ENCODE assay signal across 17 mouse cellular contexts in the genomic region with DNA sequence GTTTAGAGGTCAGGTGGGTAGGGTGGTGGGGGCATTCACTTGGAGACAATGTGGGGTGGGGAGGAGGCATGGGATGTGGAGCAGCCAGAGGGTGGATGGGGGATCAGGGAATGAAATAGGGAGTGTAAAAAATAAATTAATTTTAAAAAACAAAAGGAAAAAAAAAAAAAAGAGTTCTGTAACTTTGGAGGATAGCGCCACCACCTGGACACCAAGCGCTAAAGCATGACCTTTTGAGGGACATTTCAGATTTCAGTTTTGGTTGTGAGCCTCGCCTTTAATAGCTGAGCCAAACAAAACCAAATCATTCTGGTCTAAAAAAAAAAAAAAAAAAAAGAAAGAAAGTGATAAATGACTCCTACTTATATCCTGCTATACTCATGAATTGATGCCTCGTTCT.
DNase-seq lines count a peak whose midpoint lies in the region; ATAC-seq and TF ChIP-seq lines count a peak whose summit lies in the region.
"Had no signal": no experiment of that assay in that cellular context is flagged by ENCODE, and none has a peak within 500 bp of the region (broad histone marks: within the 10 kb centered on the region; RNA-seq: fewer than 3 reads in every experiment).

No protein-coding gene starts in this region.

- TF ChIP-seq POLR2A in CH12.LX (IDR thresholded peaks at IDR 0.05; ENCODE audit: low read depth, low read length) = no peak
- TF ChIP-seq POLR2A in brain, embryonic 14.5 days (IDR thresholded peaks at IDR 0.05; ENCODE audit: borderline replicate concordance, extremely low read depth, insufficient read depth, insufficient read length, poor library complexity, severe bottlenecking) = no peak

- no peak; the same call in 1 of the 2 replicates for TF ChIP-seq RAD21 in CH12.LX (IDR thresholded peaks at IDR 0.05; ENCODE audit: low read depth, low read length)

- no peak overlapping the region for H3K27ac ChIP-seq in CH12.LX (ENCODE audit: insufficient read depth, low read depth)
- H3K27ac ChIP-seq in kidney, embryonic 16.5 days (ENCODE audit: low read length) = no peak overlapping the region
- H3K27ac ChIP-seq: embryonic facial prominence, embryonic 12.5 days; limb, embryonic 15.5 days had no signal

- H3K9ac ChIP-seq in CH12.LX (ENCODE audit: insufficient read depth, low read depth) = no peak overlapping the region
- no peak overlapping the region for H3K9ac ChIP-seq in kidney, embryonic 16.5 days (replicated peaks; ENCODE audit: low read length)
- H3K9ac ChIP-seq: embryonic facial prominence, embryonic 12.5 days; heart, embryonic 12.5 days; limb, embryonic 15.5 days; lung, embryonic 14.5 days had no signal

- in situ Hi-C loops in CH12.LX (cut with MboI; ENCODE audit: low pct_ligation_motif_present, low pct_unique_long_range_greater_than_20kb, low sequenced_read_pairs) = no loop called here

- H3K9me3 ChIP-seq in CH12.LX (replicated peaks; ENCODE audit: low read length) = no peaks in the 10 kb centered on the region
- 0 out of 2 replicates have a peak, but pooled peaks cover 3% of the 10 kb centered on the region for H3K9me3 ChIP-seq in kidney, embryonic 16.5 days (ENCODE audit: low read length)
- H3K9me3 ChIP-seq: embryonic facial prominence, embryonic 12.5 days; heart, embryonic 12.5 days; limb, embryonic 15.5 days had no signal

- dilution Hi-C loops in CH12.LX (cut with MboI; ENCODE audit: extremely low pct_ligation_motif_present, extremely low pct_unique_long_range_greater_than_20kb, low sequenced_read_pairs) = no loop called here

- H3K4me1 ChIP-seq in CH12.LX (ENCODE audit: control insufficient read depth in 1 of 2, insufficient read depth in 2 of 2) = peaks cover 0 to 28% of the 10 kb centered on the region in 2 experiments; a peak in 3 of 4 replicates
- no peaks in the 10 kb centered on the region for H3K4me1 ChIP-seq in kidney, embryonic 16.5 days (ENCODE audit: insufficient read depth, low read length)
- H3K4me1 ChIP-seq: heart, embryonic 12.5 days had no signal

- peak; percentile 18 to 54; a peak in 3 of 4 replicates for TF ChIP-seq CTCF in CH12.LX (conservative IDR thresholded peaks at IDR 0.05 in 1 of 2, IDR thresholded peaks at IDR 0.05 in 1 of 2; ENCODE audit: low read depth in 2 of 2, low read length in 2 of 2)
- TF ChIP-seq CTCF in brain, embryonic 14.5 days (IDR thresholded peaks at IDR 0.05; ENCODE audit: borderline replicate concordance, extremely low read depth, insufficient read depth, insufficient read length) = peak; percentile 24; the same call in 1 of the 2 replicates

- H3K79me2 ChIP-seq in CH12.LX (replicated peaks; ENCODE audit: control insufficient read depth, extremely low read depth, insufficient read depth, poor library complexity, severe bottlenecking) = no peaks in the 10 kb centered on the region

- H3K4me3 ChIP-seq in CH12.LX (replicated peaks in 1 of 3; ENCODE audit: low read depth in 2 of 3, low read length in 2 of 3, poor library complexity in 1 of 3) = no peak overlapping the region
- H3K4me3 ChIP-seq in kidney, embryonic 16.5 days (ENCODE audit: low read length) = no peak overlapping the region
- H3K4me3 ChIP-seq: embryonic facial prominence, embryonic 12.5 days; heart, embryonic 12.5 days; limb, embryonic 15.5 days had no signal

- no peaks in the 10 kb centered on the region for H3K27me3 ChIP-seq in CH12.LX (replicated peaks)
- H3K27me3 ChIP-seq in kidney, embryonic 16.5 days (ENCODE audit: insufficient read depth, low read length) = no peaks in the 10 kb centered on the region
- H3K27me3 ChIP-seq: embryonic facial prominence, embryonic 12.5 days; heart, embryonic 12.5 days; limb, embryonic 15.5 days had no signal

- no peaks in the 10 kb centered on the region for H3K36me3 ChIP-seq in CH12.LX (replicated peaks in 1 of 2; ENCODE audit: control insufficient read depth in 1 of 2, insufficient read depth in 1 of 2, low read length in 1 of 2)
- H3K36me3 ChIP-seq in kidney, embryonic 16.5 days (ENCODE audit: insufficient read depth, low read length) = no peaks in the 10 kb centered on the region
- H3K36me3 ChIP-seq: embryonic facial prominence, embryonic 12.5 days; heart, embryonic 12.5 days; limb, embryonic 15.5 days had no signal

- no peak for ATAC-seq in kidney, embryonic 16.5 days (ENCODE audit: low FRiP score, low TSS enrichment)
- ATAC-seq: inflammation-experienced regulatory T-cells, adult 6 months; midbrain, embryonic 16.5 days had no signal

- peak; percentile 11 for DNase-seq in kidney, postnatal 10 days
- DNase-seq in kidney, adult 18-20 months = no peak
- DNase-seq in 416B (ENCODE audit: low read depth) = peak; percentile 38
- peak; percentile 35 for DNase-seq in CH12.LX (ENCODE audit: extremely low read depth)
- no peak for DNase-seq in brain, embryonic 14.5 days (ENCODE audit: low read depth)
- no peak for DNase-seq in embryo, embryonic 10.5 days (ENCODE audit: low spot score)
- DNase-seq: cerebellum, postnatal 10 days; gastrocnemius, postnatal 14 days; heart, postnatal 36 days; lung, embryonic 14.5 days; right cerebral cortex, postnatal 25 days had no signal

- no peak for TF ChIP-seq EP300 in CH12.LX (IDR thresholded peaks at IDR 0.05; ENCODE audit: low read length)

- no peak overlapping the region for H3K4me2 ChIP-seq in CH12.LX (ENCODE audit: insufficient read depth, low read depth, poor library complexity, severe bottlenecking)
- H3K4me2 ChIP-seq in kidney, embryonic 16.5 days (replicated peaks; ENCODE audit: low read depth, low read length) = no peak overlapping the region
- H3K4me2 ChIP-seq: embryonic facial prominence, embryonic 12.5 days; heart, embryonic 12.5 days; limb, embryonic 15.5 days; lung, embryonic 14.5 days had no signal

- WGBS in kidney, embryonic 16.5 days = 67% methylated on average over 4 of the region's 4 CpGs

TF ChIP-seq in CH12.LX, 34 proteins besides CTCF, POLR2A, EP300 and RAD21:
- TF ChIP-seq ZNF384 (IDR thresholded peaks at IDR 0.05; ENCODE audit: low read depth, low read length) (peak; percentile 82), CHD1 (IDR thresholded peaks at IDR 0.05; ENCODE audit: low read depth, low read length) (no peak), ELF1 (IDR thresholded peaks at IDR 0.05; ENCODE audit: low read depth, low read length) (no peak), PAX5 (IDR thresholded peaks at IDR 0.05; ENCODE audit: low read length) (no peak), IRF4 (IDR thresholded peaks at IDR 0.05; ENCODE audit: low read depth, low read length) (no peak)

Comparison
In these comparisons a context has a peak if more than half of its experiments do, and no peak if none do; other contexts are left out.
1. DNase-seq: peak in kidney, postnatal 10 days (single experiment), 416B (single experiment) and CH12.LX (single experiment); none in kidney, adult 18-20 months (single experiment), brain, embryonic 14.5 days (single experiment) and embryo, embryonic 10.5 days (single experiment).